23 mouse cellular contexts compared by ENCODE assay signal in the genomic region with DNA sequence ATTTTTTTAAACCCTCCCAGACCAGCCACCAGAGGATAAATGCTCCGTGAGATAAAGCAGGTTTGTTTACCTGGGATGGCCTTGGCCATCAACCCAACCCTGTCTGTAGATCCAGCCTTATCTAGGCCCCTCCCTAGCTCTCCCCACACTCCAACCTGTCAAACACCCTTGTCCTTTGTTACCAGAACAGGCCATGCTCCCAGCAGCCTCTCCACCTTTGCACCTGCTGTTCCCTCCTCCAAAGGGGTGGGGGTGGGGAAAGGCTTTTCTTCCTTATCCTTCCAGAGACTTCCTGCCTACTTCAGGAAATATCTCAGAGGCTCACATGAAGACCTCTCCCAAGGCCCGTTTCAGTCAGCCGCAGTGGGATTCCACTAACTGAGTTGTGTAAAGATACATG. TPM values are rescaled to one million over a fixed set of nuclear protein-coding genes. Genes with fewer than 3 reads are reported as not detected.
DNase-seq lines count a peak whose midpoint lies in the region; ATAC-seq lines count a peak whose summit lies in the region.
"Had no signal": no experiment of that assay in that cellular context is flagged by ENCODE, and none has a peak within 500 bp of the region (broad histone marks: within the 10 kb centered on the region; RNA-seq: fewer than 3 reads in every experiment).

No protein-coding gene starts in this region.

- DNase-seq in ZHBTc4 (ENCODE audit: low read depth, low spot score) = peak; percentile 28
- no peak for DNase-seq in liver, embryonic 13.5 days
- DNase-seq in kidney, postnatal 36 days = no peak
- no peak for DNase-seq in layer of hippocampus, adult 18-20 months (ENCODE audit: low spot score in 2 of 2)
- DNase-seq in urinary bladder, adult 18-20 months (ENCODE audit: low spot score in 2 of 2) = no peak
- no peak for DNase-seq in embryonic facial prominence, embryonic 10.5 days (ENCODE audit: low spot score)
- DNase-seq: adrenal gland, postnatal 10 days; cerebellum, adult 11-12 months; cerebellum, postnatal 25 days; heart, postnatal 14 days; retina, postnatal 1 day; right cerebral cortex, postnatal 4 days; thymus, postnatal 36 days had no signal

- peak; percentile 86 for ATAC-seq in intestine, embryonic 16.5 days
- ATAC-seq in liver, embryonic 13.5 days (ENCODE audit: low read depth) = peak; percentile 57
- ATAC-seq in stomach, embryonic 14.5 days (ENCODE audit: insufficient number of reproducible peaks, insufficient read depth, low FRiP score, low read depth) = no peak
- ATAC-seq: activated CD4-positive, CD25-positive, alpha-beta regulatory T cell, adult 4 months had no signal

- WGBS in intestine, embryonic 16.5 days = 24% methylated on average over 3 of the region's 3 CpGs
- 33% methylated on average over 3 of the region's 3 CpGs for WGBS in liver, embryonic 13.5 days (ENCODE audit: insufficient replicate concordance)
- WGBS in stomach, embryonic 14.5 days = 53% methylated on average over 3 of the region's 3 CpGs
- WGBS in embryonic facial prominence, embryonic 10.5 days = 56% methylated on average over 3 of the region's 3 CpGs

- H3K36me3 ChIP-seq in intestine, embryonic 16.5 days (ENCODE audit: control insufficient read depth, insufficient read depth, low read length) = no peaks in the 10 kb centered on the region
- H3K36me3 ChIP-seq in liver, embryonic 13.5 days = no peaks in the 10 kb centered on the region
- no peaks in the 10 kb centered on the region for H3K36me3 ChIP-seq in stomach, embryonic 14.5 days (ENCODE audit: control insufficient read depth, insufficient read depth, low read length)
- H3K36me3 ChIP-seq in embryonic facial prominence, embryonic 10.5 days (replicated peaks) = no peaks in the 10 kb centered on the region
- H3K36me3 ChIP-seq: forebrain, embryonic 10.5 days; heart, embryonic 12.5 days; hindbrain, embryonic 12.5 days; limb, embryonic 10.5 days; lung, embryonic 15.5 days; midbrain, embryonic 10.5 days had no signal

- H3K4me1 ChIP-seq in intestine, embryonic 16.5 days (ENCODE audit: control insufficient read depth, insufficient read depth, low read length) = peaks cover 27% of the 10 kb centered on the region
- peaks cover 24% of the 10 kb centered on the region for H3K4me1 ChIP-seq in liver, embryonic 13.5 days (replicated peaks)
- H3K4me1 ChIP-seq in stomach, embryonic 14.5 days (ENCODE audit: control insufficient read depth, insufficient read depth, low read length) = peaks cover 8% of the 10 kb centered on the region; the same call in 1 of the 2 replicates
- peaks cover 34% of the 10 kb centered on the region for H3K4me1 ChIP-seq in embryonic facial prominence, embryonic 10.5 days

- H3K4me3 ChIP-seq in intestine, embryonic 16.5 days (ENCODE audit: low read length) = 0 out of 2 replicates have a peak overlapping the region, but pooled peaks have one; percentile 74
- no peak overlapping the region; the same call in 1 of the 2 replicates for H3K4me3 ChIP-seq in liver, embryonic 13.5 days (replicated peaks)
- H3K4me3 ChIP-seq in stomach, embryonic 14.5 days (ENCODE audit: low read depth, low read length) = no peak overlapping the region
- H3K4me3 ChIP-seq in embryonic facial prominence, embryonic 10.5 days = no peak overlapping the region
- H3K4me3 ChIP-seq: forebrain, embryonic 10.5 days; heart, embryonic 12.5 days; hindbrain, embryonic 12.5 days; left cerebral cortex, adult 2 months; limb, embryonic 10.5 days; lung, embryonic 15.5 days had no signal

- H3K27me3 ChIP-seq in intestine, embryonic 16.5 days (replicated peaks; ENCODE audit: control insufficient read depth, insufficient read depth, low read length) = peaks cover 17% of the 10 kb centered on the region
- H3K27me3 ChIP-seq in liver, embryonic 13.5 days = peaks cover 58% of the 10 kb centered on the region
- H3K27me3 ChIP-seq in stomach, embryonic 14.5 days (ENCODE audit: control insufficient read depth, insufficient read depth, low read length) = peaks cover 19% of the 10 kb centered on the region
- H3K27me3 ChIP-seq in embryonic facial prominence, embryonic 10.5 days (replicated peaks; ENCODE audit: low read depth, poor library complexity, severe bottlenecking) = peaks cover 75% of the 10 kb centered on the region

- H3K9ac ChIP-seq in intestine, embryonic 16.5 days (ENCODE audit: low read depth, low read length) = peak overlapping the region; percentile 53
- no peak overlapping the region for H3K9ac ChIP-seq in liver, embryonic 13.5 days
- no peak overlapping the region for H3K9ac ChIP-seq in stomach, embryonic 14.5 days (replicated peaks; ENCODE audit: low read depth, low read length)
- H3K9ac ChIP-seq: heart, embryonic 12.5 days; hindbrain, embryonic 12.5 days; lung, embryonic 15.5 days had no signal

- peak overlapping the region; percentile 98 for H3K27ac ChIP-seq in intestine, embryonic 16.5 days (ENCODE audit: low read length)
- H3K27ac ChIP-seq in liver, embryonic 13.5 days = peak overlapping the region; percentile 22; the same call in 1 of the 2 replicates
- peak overlapping the region; percentile 18; the same call in 1 of the 2 replicates for H3K27ac ChIP-seq in stomach, embryonic 14.5 days (ENCODE audit: low read length)
- H3K27ac ChIP-seq in embryonic facial prominence, embryonic 10.5 days (replicated peaks) = no peak overlapping the region
- H3K27ac ChIP-seq: forebrain, embryonic 10.5 days; hindbrain, embryonic 12.5 days; left cerebral cortex, adult 2 months; limb, embryonic 10.5 days; lung, embryonic 15.5 days; midbrain, embryonic 10.5 days had no signal

- peak overlapping the region; percentile 35 for H3K4me2 ChIP-seq in intestine, embryonic 16.5 days (ENCODE audit: low read depth, low read length)
- no peak overlapping the region for H3K4me2 ChIP-seq in liver, embryonic 13.5 days
- H3K4me2 ChIP-seq in stomach, embryonic 14.5 days (replicated peaks; ENCODE audit: low read depth, low read length) = no peak overlapping the region
- H3K4me2 ChIP-seq: heart, embryonic 12.5 days; hindbrain, embryonic 12.5 days; lung, embryonic 15.5 days had no signal

- H3K9me3 ChIP-seq in intestine, embryonic 16.5 days (ENCODE audit: control insufficient read depth, low read length) = no peaks in the 10 kb centered on the region
- H3K9me3 ChIP-seq in liver, embryonic 13.5 days (replicated peaks) = no peaks in the 10 kb centered on the region
- no peaks in the 10 kb centered on the region for H3K9me3 ChIP-seq in stomach, embryonic 14.5 days (ENCODE audit: control insufficient read depth, low read depth, low read length)
- 0 out of 2 replicates have a peak, but pooled peaks cover 1% of the 10 kb centered on the region for H3K9me3 ChIP-seq in embryonic facial prominence, embryonic 10.5 days
- H3K9me3 ChIP-seq: heart, embryonic 12.5 days; limb, embryonic 10.5 days; midbrain, embryonic 10.5 days had no signal

RNA-seq across cellular contexts. Expression of gene Cebpa, which starts 2.6 kb away (rescaled TPM):
- 9.9 and 11.7 TPM in 2 replicates for polyA plus RNA-seq in intestine, embryonic 16.5 days (2015; fragmentation: Nextera tagmentation; extraction: Ambion mirVana)
- polyA plus RNA-seq in liver, embryonic 13.5 days (2015; fragmentation: Nextera tagmentation; extraction: Ambion mirVana) = 4.3 and 5.3 TPM in 2 replicates
- 3.7 and 4.0 TPM in 2 replicates for polyA plus RNA-seq in stomach, embryonic 14.5 days (2014; fragmentation: Nextera tagmentation; extraction: Ambion mirVana)
- total RNA-seq in layer of hippocampus, adult 18-20 months (2021) = 10 to 100 TPM; 21.4 to 22.4 TPM
- polyA plus RNA-seq in embryonic facial prominence, embryonic 10.5 days (2016; fragmentation: Nextera tagmentation; extraction: Ambion mirVana) = 0.39 and 0.45 TPM in 2 replicates
